Mouse (Mus musculus) mammary gland, adult 2 months (tissue): ENCODE data around the gene Tex26. TPM values are rescaled to one million over a fixed set of nuclear protein-coding genes. Genes with fewer than 3 reads are reported as not detected.

ENCODE experiments used
- polyA plus RNA-seq: library from polyadenylated mRNA; depleted of rRNA; stranded (reverse); fragments of >200 nt; gene quantifications from 2 replicates; pipeline ENCODE4 v1.2.3, GENCODE M21; 2012; ENCODE audit warnings: low replicate concordance; rRNA removed

The Tex26 gene
- not detected in 2 replicates for polyA plus RNA-seq

DNA sequence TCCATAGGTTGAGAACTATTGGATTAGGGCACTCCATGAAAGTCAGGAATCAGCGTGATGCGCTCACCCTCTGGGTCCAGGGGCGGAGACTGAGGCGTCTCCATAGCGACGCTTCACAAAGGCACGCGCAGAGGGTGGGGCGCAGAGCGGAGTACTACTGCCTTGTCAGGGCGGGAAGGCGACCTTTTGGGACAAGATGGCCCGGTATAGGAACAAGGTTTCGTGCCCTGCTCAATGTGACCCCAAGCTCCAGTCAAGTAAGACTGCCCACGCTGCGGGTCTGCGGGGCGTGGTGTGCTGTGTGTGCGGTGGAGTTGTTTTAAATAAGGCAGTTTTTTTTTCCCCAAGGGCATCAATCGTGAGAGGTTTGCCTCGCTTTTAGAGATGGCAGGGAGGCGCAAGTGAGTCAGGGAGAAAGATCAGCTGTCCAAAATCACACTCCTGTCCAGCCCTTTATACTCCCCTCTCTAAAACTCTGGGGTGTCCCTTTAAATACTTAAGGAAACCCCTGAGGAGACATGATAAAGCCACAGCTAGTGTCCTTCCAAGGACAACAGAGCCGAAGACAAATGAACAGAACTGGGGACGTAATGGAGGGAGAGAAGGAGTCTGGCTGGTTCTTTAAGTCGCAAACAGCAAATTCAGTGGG, at the start of gene Tex26:
Gene Tex26, plus strand, starts transcription at position 130 of the 649 bp plus-strand sequence.

DNA sequence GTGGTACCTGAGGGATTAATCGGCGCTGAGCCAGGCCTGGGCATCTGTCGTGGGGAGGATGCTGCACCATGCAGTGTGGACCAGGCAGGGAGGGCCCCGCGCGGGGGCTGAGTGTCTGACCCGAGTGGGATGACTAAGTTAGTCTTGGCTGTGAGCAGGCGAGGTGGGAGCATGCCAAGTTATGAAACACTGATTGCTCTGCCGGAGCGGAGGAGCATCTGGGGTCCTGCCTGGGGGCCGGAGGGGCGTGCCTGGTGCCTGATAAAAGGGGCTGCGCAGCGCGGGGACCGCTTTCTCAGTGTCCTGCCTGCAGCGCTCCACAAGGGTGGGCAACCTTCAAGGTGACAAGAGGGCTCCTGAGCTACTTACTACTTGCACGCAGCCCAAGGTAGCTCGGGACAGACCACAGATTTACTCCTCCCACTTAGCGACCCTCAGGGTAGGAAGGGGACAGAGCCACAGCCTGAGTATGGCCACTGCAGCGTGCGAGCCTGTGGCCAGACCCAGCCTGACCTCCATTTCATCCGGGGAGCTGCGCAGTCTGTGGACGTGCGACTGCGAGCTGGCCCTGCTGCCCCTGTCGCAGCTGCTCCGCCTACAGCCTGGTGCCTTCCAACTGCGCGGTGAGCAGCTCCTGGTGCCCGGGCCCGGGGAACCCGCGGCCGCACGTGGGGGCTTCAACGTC, 27.8 kb upstream of the Tex26 start, which contains the start of gene Medag:
Gene Medag, plus strand, starts transcription at position 241 of the 685 bp plus-strand sequence.

Other genes with a start within 250 kb of the Tex26 start
- 46.0 and 76.3 TPM in 2 replicates for gene Alox5ap, start 174.9 kb upstream of the Tex26 start, polyA plus RNA-seq
- 20.3 and 24.1 TPM in 2 replicates for gene Medag, start 27.9 kb upstream of the Tex26 start, polyA plus RNA-seq
- gene Wdr95, start 89.0 kb downstream of the Tex26 start, polyA plus RNA-seq = 0.24 and 0.25 TPM in 2 replicates
- 9.2 and 11.7 TPM in 2 replicates for gene Hsph1, start 196.7 kb downstream of the Tex26 start, polyA plus RNA-seq
- 8.1 and 10.9 TPM in 2 replicates for gene B3glct, start 238.6 kb downstream of the Tex26 start, polyA plus RNA-seq